Mouse (Mus musculus): ENCODE data around the gene Tenm1. TPM values are rescaled to one million over a fixed set of nuclear protein-coding genes. Genes with fewer than 3 reads are reported as not detected.

Tenm1 gene
- total and polyA plus RNA-seq, 3 experiments, result under 0.01 to 0.11 (median 0.05) TPM

DNA sequence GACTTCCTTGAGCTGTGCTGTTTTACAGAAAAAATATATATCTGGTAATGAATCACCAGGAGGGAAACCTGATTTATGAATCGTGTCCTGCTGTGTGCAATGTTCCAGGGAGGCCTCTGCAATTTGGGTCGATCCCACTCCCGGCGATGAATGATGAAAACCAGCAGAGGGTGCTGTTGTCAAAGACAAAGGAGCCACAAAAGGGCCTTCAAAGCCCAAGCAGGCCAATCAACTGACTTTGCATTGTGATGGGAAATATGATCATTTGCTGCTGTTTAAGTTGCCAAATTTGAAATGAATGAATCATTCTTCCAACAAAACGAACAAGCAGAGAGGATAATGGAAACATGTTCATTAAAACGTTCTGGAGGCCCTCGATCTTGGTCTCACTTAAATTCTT, 871.6 kb downstream of the Tenm1 start:
- H3K27me3 ChIP-seq (ENCODE audit: control insufficient read depth, insufficient read depth, low read length), result no peaks in the 10 kb centered on the region
- no peaks in the 10 kb centered on the region for H3K4me1 ChIP-seq (ENCODE audit: control insufficient read depth, insufficient read depth, low read length)
- H3K27ac ChIP-seq, result no peak overlapping the region
- TF ChIP-seq CTCF (IDR thresholded peaks at IDR 0.05) (peak; percentile 76), POLR2A (IDR thresholded peaks at IDR 0.05; ENCODE audit: insufficient read depth, low read depth, low read length) (no peak), EP300 (IDR thresholded peaks at IDR 0.05; ENCODE audit: insufficient read depth, low read depth, low read length) (no peak)
- WGBS, result 25% methylated on average over 7 of the region's 7 CpGs
- no peaks in the 10 kb centered on the region for H3K79me2 ChIP-seq (replicated peaks; ENCODE audit: control insufficient read depth, insufficient read depth, low read length)
- H3K36me3 ChIP-seq (ENCODE audit: control insufficient read depth, insufficient read depth, low read length), result no peaks in the 10 kb centered on the region
- intact Hi-C loops (cut with DNase I), result no loop called here
- DNase-seq, result peak; percentile 3 to 36
- H3K4me3 ChIP-seq, result no peak overlapping the region
- no peak overlapping the region for H3K9ac ChIP-seq (ENCODE audit: low read depth, low read length)

DNA sequence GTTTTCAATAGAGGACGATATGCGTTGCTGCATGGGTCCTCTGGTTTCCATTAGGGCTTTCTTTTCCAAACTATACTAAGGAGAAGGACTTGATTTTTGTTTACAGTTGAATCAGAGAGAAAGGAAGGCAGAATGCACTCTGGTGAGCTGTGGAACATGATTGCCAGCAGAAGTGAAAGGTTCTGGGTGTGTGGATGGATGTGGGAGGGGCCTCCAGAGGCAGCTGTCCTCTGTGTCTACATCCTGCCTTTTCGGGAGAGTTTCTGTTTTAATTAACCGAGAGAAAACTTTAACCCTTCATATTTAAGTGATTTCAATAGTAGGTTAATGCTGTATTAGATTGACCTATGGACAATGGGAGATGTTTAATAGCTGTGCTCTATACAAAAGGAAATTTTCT, 880.4 kb downstream of the Tenm1 start:
- H3K4me1 ChIP-seq (ENCODE audit: control insufficient read depth, insufficient read depth, low read length), result no peaks in the 10 kb centered on the region
- H3K27me3 ChIP-seq (ENCODE audit: control insufficient read depth, insufficient read depth, low read length), result no peaks in the 10 kb centered on the region
- H3K79me2 ChIP-seq (replicated peaks; ENCODE audit: control insufficient read depth, insufficient read depth, low read length), result no peaks in the 10 kb centered on the region
- no peak for DNase-seq
- H3K4me3 ChIP-seq, result no peak overlapping the region
- intact Hi-C loops (cut with DNase I), result no loop called here
- no peaks in the 10 kb centered on the region for H3K36me3 ChIP-seq (ENCODE audit: control insufficient read depth, insufficient read depth, low read length)
- TF ChIP-seq CTCF (IDR thresholded peaks at IDR 0.05), result no peak
- no peak for TF ChIP-seq POLR2A (IDR thresholded peaks at IDR 0.05; ENCODE audit: insufficient read depth, low read depth, low read length)
- no peak for TF ChIP-seq EP300 (IDR thresholded peaks at IDR 0.05; ENCODE audit: insufficient read depth, low read depth, low read length)
- 59% methylated on average over 4 of the region's 4 CpGs for WGBS
- H3K9ac ChIP-seq (ENCODE audit: low read depth, low read length), result no peak overlapping the region
- no peak overlapping the region for H3K27ac ChIP-seq

DNA sequence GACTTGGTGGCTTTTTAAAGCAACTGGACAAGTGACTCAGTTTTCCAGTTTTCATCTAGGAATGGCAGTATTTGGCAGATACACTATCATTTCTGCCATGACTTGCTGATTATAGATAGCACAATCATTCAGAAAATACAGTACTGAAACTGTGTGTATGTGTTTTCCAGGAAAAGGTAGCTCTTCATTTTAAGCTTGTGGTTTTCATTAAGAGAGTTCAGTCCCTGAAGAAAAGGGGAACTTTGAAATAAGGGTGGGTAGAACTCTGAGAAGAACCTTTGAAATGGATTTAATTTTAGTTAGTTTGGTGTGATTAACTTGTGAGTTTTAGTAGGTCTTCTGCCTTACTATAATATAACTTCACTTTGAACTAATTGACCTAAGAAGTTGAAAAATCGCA, 883.9 kb downstream of the Tenm1 start:
- H3K27me3 ChIP-seq (ENCODE audit: control insufficient read depth, insufficient read depth, low read length), result no peaks in the 10 kb centered on the region
- H3K9ac ChIP-seq (ENCODE audit: low read depth, low read length), result no peak overlapping the region
- no peak for TF ChIP-seq CTCF (IDR thresholded peaks at IDR 0.05)
- no peak for TF ChIP-seq POLR2A (IDR thresholded peaks at IDR 0.05; ENCODE audit: insufficient read depth, low read depth, low read length)
- TF ChIP-seq EP300 (IDR thresholded peaks at IDR 0.05; ENCODE audit: insufficient read depth, low read depth, low read length), result no peak
- intact Hi-C loops (cut with DNase I), result no loop called here
- no peak for DNase-seq
- no peaks in the 10 kb centered on the region for H3K79me2 ChIP-seq (replicated peaks; ENCODE audit: control insufficient read depth, insufficient read depth, low read length)
- no peak overlapping the region for H3K27ac ChIP-seq
- 83% methylated on average over 1 of the region's 1 CpGs for WGBS
- no peak overlapping the region for H3K4me3 ChIP-seq
- H3K4me1 ChIP-seq (ENCODE audit: control insufficient read depth, insufficient read depth, low read length), result no peaks in the 10 kb centered on the region
- no peaks in the 10 kb centered on the region for H3K36me3 ChIP-seq (ENCODE audit: control insufficient read depth, insufficient read depth, low read length)

DNA sequence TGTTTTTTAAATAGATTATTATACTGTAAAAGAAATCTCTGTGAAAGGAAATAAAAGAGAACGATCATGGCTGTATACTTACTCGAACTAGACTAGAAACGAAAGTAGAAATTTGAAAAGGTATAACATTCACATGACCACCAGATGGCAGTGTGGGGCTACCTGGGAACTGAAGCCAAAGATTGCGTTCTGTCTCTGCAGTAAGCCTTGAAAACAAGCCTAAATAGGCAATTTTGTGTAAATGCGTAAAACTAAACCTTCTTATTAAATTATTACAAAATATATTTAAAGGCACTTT, 888.2 kb downstream of the Tenm1 start:
- H3K36me3 ChIP-seq (ENCODE audit: control insufficient read depth, insufficient read depth, low read length), result no peaks in the 10 kb centered on the region

DNA sequence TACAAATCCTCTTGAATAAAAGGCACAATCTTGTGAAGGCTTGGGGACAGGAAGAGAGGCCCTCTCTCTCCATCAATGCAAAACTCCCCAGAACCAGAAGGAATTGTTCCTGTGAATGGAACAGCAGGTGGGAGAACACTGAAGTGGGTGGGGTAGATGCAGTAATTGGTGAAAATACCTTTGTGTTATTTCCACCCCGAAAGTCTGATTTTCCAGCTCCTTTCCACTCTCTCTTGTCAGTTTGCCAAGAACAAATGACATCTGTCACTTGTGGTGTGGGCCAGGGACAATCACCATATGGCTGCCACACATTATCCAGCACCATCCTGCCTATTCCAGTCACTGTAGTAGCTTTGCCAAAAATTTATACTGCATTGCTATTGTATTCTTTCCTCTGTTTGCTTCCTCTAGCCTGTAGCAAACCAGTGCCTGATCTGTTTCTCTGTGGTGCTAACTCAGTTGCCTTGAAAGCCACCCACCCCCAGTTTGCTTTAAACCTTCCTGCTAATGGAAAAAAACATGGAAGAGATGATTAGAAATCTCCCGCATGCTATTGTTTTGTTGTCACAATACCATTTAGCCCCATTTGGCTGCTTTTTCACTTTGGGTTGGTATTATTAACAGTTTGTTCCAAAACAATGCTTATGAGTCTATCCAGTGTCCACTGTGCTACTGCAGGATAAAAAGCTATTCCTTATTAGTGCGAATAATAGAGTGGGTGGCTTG, 888.7 kb downstream of the Tenm1 start:
- no peaks in the 10 kb centered on the region for H3K79me2 ChIP-seq (replicated peaks; ENCODE audit: control insufficient read depth, insufficient read depth, low read length)
- H3K4me1 ChIP-seq (ENCODE audit: control insufficient read depth, insufficient read depth, low read length), result no peaks in the 10 kb centered on the region
- H3K4me3 ChIP-seq, result peak overlapping the region; percentile 53
- peak in 1 of 2 experiments; percentile 1 for DNase-seq
- H3K36me3 ChIP-seq (ENCODE audit: control insufficient read depth, insufficient read depth, low read length), result no peaks in the 10 kb centered on the region
- H3K27me3 ChIP-seq (ENCODE audit: control insufficient read depth, insufficient read depth, low read length), result no peaks in the 10 kb centered on the region
- TF ChIP-seq EP300 (IDR thresholded peaks at IDR 0.05; ENCODE audit: insufficient read depth, low read depth, low read length) (no peak), POLR2A (IDR thresholded peaks at IDR 0.05; ENCODE audit: insufficient read depth, low read depth, low read length) (no peak), CTCF (IDR thresholded peaks at IDR 0.05) (no peak)
- H3K9ac ChIP-seq (ENCODE audit: low read depth, low read length), result no peak overlapping the region
- H3K27ac ChIP-seq, result peak overlapping the region; percentile 56
- WGBS, result 17% methylated on average over 3 of the region's 3 CpGs
- intact Hi-C loops (cut with DNase I), result no loop called here

More for the DNA sequence above, 888.2 kb downstream of the Tenm1 start:
- peak overlapping the region; percentile 53 for H3K4me3 ChIP-seq
- peak; percentile 93 for TF ChIP-seq CTCF (IDR thresholded peaks at IDR 0.05)
- TF ChIP-seq POLR2A (IDR thresholded peaks at IDR 0.05; ENCODE audit: insufficient read depth, low read depth, low read length), result no peak
- H3K79me2 ChIP-seq (replicated peaks; ENCODE audit: control insufficient read depth, insufficient read depth, low read length), result no peaks in the 10 kb centered on the region
- no peaks in the 10 kb centered on the region for H3K4me1 ChIP-seq (ENCODE audit: control insufficient read depth, insufficient read depth, low read length)
- peak overlapping the region; percentile 56 for H3K27ac ChIP-seq
- intact Hi-C loops (cut with DNase I), result no loop called here
- H3K27me3 ChIP-seq (ENCODE audit: control insufficient read depth, insufficient read depth, low read length), result no peaks in the 10 kb centered on the region
- no peak overlapping the region for H3K9ac ChIP-seq (ENCODE audit: low read depth, low read length)
- DNase-seq, result peak; percentile 42 to 61
- WGBS, result 21% methylated on average over 5 of the region's 5 CpGs

DNA sequence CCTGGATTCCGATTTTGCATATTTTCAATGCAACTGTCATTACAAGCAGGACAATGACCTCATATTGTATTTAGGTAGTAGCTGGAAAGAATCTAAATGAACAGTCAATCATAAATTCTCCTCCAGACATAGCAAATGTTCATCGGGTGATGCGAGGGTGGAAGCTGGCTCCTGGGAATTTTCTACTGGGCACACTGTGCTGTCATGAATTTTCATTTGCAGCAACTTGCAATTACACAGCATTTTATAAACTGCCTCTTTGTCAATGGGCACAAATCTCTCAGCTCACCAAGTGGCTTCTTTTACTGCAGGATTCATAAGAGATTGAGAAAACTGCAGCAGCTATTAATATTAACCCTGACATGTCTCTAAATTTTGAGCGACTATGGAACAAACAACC, 898.2 kb downstream of the Tenm1 start:
- WGBS, result 73% methylated on average over 4 of the region's 4 CpGs
- Histone ChIP-seq H3K79me2 (replicated peaks; ENCODE audit: control insufficient read depth, insufficient read depth, low read length) (no peaks in the 10 kb centered on the region), H3K27ac (no peak overlapping the region), H3K36me3 (ENCODE audit: control insufficient read depth, insufficient read depth, low read length) (no peaks in the 10 kb centered on the region), H3K9ac (ENCODE audit: low read depth, low read length) (no peak overlapping the region), H3K4me3 (no peak overlapping the region), H3K27me3 (ENCODE audit: control insufficient read depth, insufficient read depth, low read length) (no peaks in the 10 kb centered on the region), H3K4me1 (ENCODE audit: control insufficient read depth, insufficient read depth, low read length) (no peaks in the 10 kb centered on the region)
- TF ChIP-seq CTCF (IDR thresholded peaks at IDR 0.05), result no peak
- TF ChIP-seq POLR2A (IDR thresholded peaks at IDR 0.05; ENCODE audit: insufficient read depth, low read depth, low read length), result no peak
- no peak for TF ChIP-seq EP300 (IDR thresholded peaks at IDR 0.05; ENCODE audit: insufficient read depth, low read depth, low read length)
- no peak for DNase-seq
- intact Hi-C loops (cut with DNase I), result no loop called here

Measured in heart, adult 2 months (tissue).